ENCODE assay signal across 29 mouse cellular contexts in the genomic region with DNA sequence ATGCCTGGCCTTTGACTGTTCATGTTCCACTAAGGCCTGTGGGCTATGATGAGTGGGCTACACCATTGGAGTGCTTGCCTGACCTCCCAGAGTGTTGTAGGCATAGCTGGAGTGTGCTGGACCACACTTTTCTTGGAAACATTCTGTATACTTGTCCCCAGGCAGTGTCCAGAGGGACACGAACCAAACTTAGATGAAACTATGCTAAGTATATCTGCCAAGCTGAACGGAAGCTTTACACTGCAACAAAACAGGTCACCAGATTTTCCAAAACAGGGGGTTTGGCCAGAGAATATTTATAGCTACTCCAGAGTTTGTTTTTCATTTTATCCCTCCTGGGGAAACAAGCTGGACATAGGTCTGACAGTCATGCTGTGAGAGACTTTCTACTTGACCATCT. TPM values are rescaled to one million over a fixed set of nuclear protein-coding genes. Genes with fewer than 3 reads are reported as not detected.
DNase-seq lines count a peak whose midpoint lies in the region; ATAC-seq and TF ChIP-seq lines count a peak whose summit lies in the region.
"Had no signal": no experiment of that assay in that cellular context is flagged by ENCODE, and none has a peak within 500 bp of the region (broad histone marks: within the 10 kb centered on the region; RNA-seq: fewer than 3 reads in every experiment).

No protein-coding gene starts in this region.

- no peaks in the 10 kb centered on the region for H3K27me3 ChIP-seq in heart, embryonic 15.5 days
- no peaks in the 10 kb centered on the region for H3K27me3 ChIP-seq in heart, embryonic 11.5 days (ENCODE audit: control insufficient read depth, insufficient read depth, low read length)
- H3K27me3 ChIP-seq in kidney, postnatal 0 days (ENCODE audit: insufficient read depth, low read length), result no peaks in the 10 kb centered on the region
- H3K27me3 ChIP-seq in myocyte (ENCODE audit: control insufficient read depth, insufficient read depth, insufficient read length), result no peaks in the 10 kb centered on the region
- H3K27me3 ChIP-seq: embryonic facial prominence, embryonic 12.5 days; forebrain, embryonic 15.5 days; limb, embryonic 12.5 days; lung, embryonic 15.5 days; megakaryocyte, embryonic 14.5 days; midbrain, embryonic 12.5 days; neural tube, embryonic 13.5 days; Patski; stomach, embryonic 15.5 days had no signal

- 33% methylated on average over 2 of the region's 2 CpGs for WGBS in heart, embryonic 15.5 days
- WGBS in heart, embryonic 11.5 days (ENCODE audit: insufficient replicate concordance), result 63% methylated on average over 2 of the region's 2 CpGs
- WGBS in kidney, postnatal 0 days, result 37% methylated on average over 2 of the region's 2 CpGs

- peaks cover 10% of the 10 kb centered on the region for H3K36me3 ChIP-seq in heart, embryonic 15.5 days
- no peaks in the 10 kb centered on the region for H3K36me3 ChIP-seq in heart, embryonic 11.5 days (ENCODE audit: control insufficient read depth, insufficient read depth, low read length)
- H3K36me3 ChIP-seq in kidney, postnatal 0 days (ENCODE audit: insufficient read depth, low read length), result no peaks in the 10 kb centered on the region
- H3K36me3 ChIP-seq in myocyte (ENCODE audit: control insufficient read depth, insufficient read depth), result peaks cover 22% of the 10 kb centered on the region
- H3K36me3 ChIP-seq: forebrain, embryonic 15.5 days; neural tube, embryonic 13.5 days; stomach, embryonic 15.5 days had no signal

- peaks cover 81% of the 10 kb centered on the region for H3K4me1 ChIP-seq in heart, embryonic 15.5 days (replicated peaks)
- H3K4me1 ChIP-seq in heart, embryonic 11.5 days (ENCODE audit: control insufficient read depth, insufficient read depth, low read length), result peaks cover 52% of the 10 kb centered on the region
- peaks cover 35% of the 10 kb centered on the region for H3K4me1 ChIP-seq in kidney, postnatal 0 days (replicated peaks; ENCODE audit: insufficient read depth, low read length)

- no peak for TF ChIP-seq POLR2A in myocyte (IDR thresholded peaks at IDR 0.05; ENCODE audit: insufficient read length, low read depth)

- peaks cover 93% of the 10 kb centered on the region for H3K79me2 ChIP-seq in myocyte (ENCODE audit: control insufficient read depth, insufficient read depth)

- H3K9me3 ChIP-seq in heart, embryonic 15.5 days (replicated peaks), result no peaks in the 10 kb centered on the region
- no peaks in the 10 kb centered on the region for H3K9me3 ChIP-seq in heart, embryonic 11.5 days (replicated peaks; ENCODE audit: control insufficient read depth, low read length)
- no peaks in the 10 kb centered on the region for H3K9me3 ChIP-seq in kidney, postnatal 0 days (replicated peaks; ENCODE audit: low read length)
- H3K9me3 ChIP-seq: embryonic facial prominence, embryonic 12.5 days; forebrain, embryonic 10.5 days; forebrain, embryonic 15.5 days; limb, embryonic 12.5 days; lung, embryonic 15.5 days; megakaryocyte, embryonic 14.5 days; midbrain, embryonic 12.5 days; neural tube, embryonic 13.5 days; stomach, embryonic 15.5 days had no signal

- H3K4me2 ChIP-seq in heart, embryonic 15.5 days, result no peak overlapping the region
- no peak overlapping the region for H3K4me2 ChIP-seq in heart, embryonic 11.5 days
- H3K4me2 ChIP-seq in kidney, postnatal 0 days (ENCODE audit: low read length), result no peak overlapping the region
- H3K4me2 ChIP-seq in myocyte (ENCODE audit: low read depth), result peak overlapping the region; percentile 50
- H3K4me2 ChIP-seq: embryonic facial prominence, embryonic 12.5 days; forebrain, embryonic 15.5 days; hindbrain, embryonic 14.5 days; limb, embryonic 12.5 days; liver, embryonic 11.5 days; lung, embryonic 15.5 days; midbrain, embryonic 12.5 days; neural tube, embryonic 13.5 days; stomach, embryonic 15.5 days had no signal

- no peak overlapping the region for H3K4me3 ChIP-seq in heart, embryonic 15.5 days
- H3K4me3 ChIP-seq in heart, embryonic 11.5 days (ENCODE audit: low read depth, low read length), result no peak overlapping the region
- H3K4me3 ChIP-seq in kidney, postnatal 0 days (replicated peaks; ENCODE audit: low read depth, low read length), result no peak overlapping the region
- no peak overlapping the region for H3K4me3 ChIP-seq in myocyte
- H3K4me3 ChIP-seq: embryonic facial prominence, embryonic 12.5 days; forebrain, embryonic 10.5 days; forebrain, embryonic 15.5 days; limb, embryonic 12.5 days; lung, embryonic 15.5 days; midbrain, embryonic 12.5 days; neural tube, embryonic 13.5 days; stomach, embryonic 15.5 days had no signal

- H3ac ChIP-seq in myocyte (ENCODE audit: control insufficient read depth, insufficient read length), result no peak overlapping the region

- peak overlapping the region; percentile 14; the same call in 1 of the 2 replicates for H3K27ac ChIP-seq in heart, embryonic 15.5 days
- H3K27ac ChIP-seq in heart, embryonic 11.5 days (ENCODE audit: low read depth, low read length), result no peak overlapping the region
- H3K27ac ChIP-seq in kidney, postnatal 0 days, result peak overlapping the region; percentile 72; the same call in 1 of the 2 replicates
- H3K27ac ChIP-seq: embryonic facial prominence, embryonic 12.5 days; forebrain, embryonic 10.5 days; forebrain, embryonic 15.5 days; hindbrain, embryonic 14.5 days; limb, embryonic 12.5 days; lung, embryonic 15.5 days; midbrain, embryonic 12.5 days; neural tube, embryonic 13.5 days; stomach, embryonic 15.5 days had no signal

- ATAC-seq in heart, embryonic 15.5 days (replicated peaks; ENCODE audit: insufficient number of reproducible peaks, insufficient read depth, low FRiP score, low read depth), result no peak
- no peak for ATAC-seq in heart, embryonic 11.5 days (replicated peaks; ENCODE audit: insufficient number of reproducible peaks, low FRiP score, low TSS enrichment)
- no peak for ATAC-seq in kidney, postnatal 0 days (replicated peaks; ENCODE audit: low FRiP score, low read depth)
- ATAC-seq: forebrain, embryonic 15.5 days; intestine, postnatal 0 days had no signal

- no peak for TF ChIP-seq CTCF in kidney, postnatal 0 days (IDR thresholded peaks at IDR 0.05; ENCODE audit: low read depth)

- DNase-seq in heart, adult 11 months, result peak; percentile 93
- DNase-seq in heart, postnatal 10 days, result no peak
- no peak for DNase-seq in kidney, postnatal 0 days (ENCODE audit: low spot score)
- no peak for DNase-seq in kidney, postnatal 14 days
- no peak for DNase-seq in left cerebral cortex, adult 9 months (ENCODE audit: low spot score in 2 of 2)
- DNase-seq: adrenal gland, postnatal 10 days; cerebellum, adult 8-10 months; cerebellum, postnatal 25 days; layer of hippocampus, adult 9-11 months; lung, postnatal 4 days; right cerebral cortex, postnatal 4 days; thymus, adult 18-20 months; thymus, postnatal 25 days had no signal

- H3K9ac ChIP-seq in heart, embryonic 15.5 days, result no peak overlapping the region
- no peak overlapping the region for H3K9ac ChIP-seq in heart, embryonic 11.5 days (ENCODE audit: low read depth, low read length)
- no peak overlapping the region for H3K9ac ChIP-seq in kidney, postnatal 0 days (ENCODE audit: low read depth, low read length)
- H3K9ac ChIP-seq: embryonic facial prominence, embryonic 12.5 days; forebrain, embryonic 15.5 days; hindbrain, embryonic 14.5 days; limb, embryonic 12.5 days; lung, embryonic 15.5 days; midbrain, embryonic 12.5 days; neural tube, embryonic 13.5 days; stomach, embryonic 15.5 days had no signal

- intact Hi-C loops in heart, postnatal 10 days (cut with DNase I), result no loop called here

TF ChIP-seq in myocyte, 11 proteins besides CTCF, POLR2A, EP300 and RAD21:
- TF ChIP-seq MYOG (IDR thresholded peaks at IDR 0.05; ENCODE audit: control insufficient read depth in 1 of 3, insufficient read depth in 1 of 3, insufficient read length in 2 of 3, low read depth in 2 of 3), result no peak
- no peak for TF ChIP-seq USF1 (IDR thresholded peaks at IDR 0.05; ENCODE audit: low read depth)
- TF ChIP-seq REST (IDR thresholded peaks at IDR 0.05; ENCODE audit: insufficient read depth, insufficient read length), result no peak
- no peak for TF ChIP-seq E2F4 (IDR thresholded peaks at IDR 0.05; ENCODE audit: insufficient read depth)
- no peak for TF ChIP-seq TCF12 (IDR thresholded peaks at IDR 0.05; ENCODE audit: insufficient read depth, poor library complexity, severe bottlenecking)
- no peak for TF ChIP-seq POLR2AphosphoS2 (IDR thresholded peaks at IDR 0.05; ENCODE audit: insufficient read length, low read depth)
- TF ChIP-seq MYOD1 (IDR thresholded peaks at IDR 0.05; ENCODE audit: control insufficient read depth in 1 of 3, insufficient read length in 2 of 3, low read depth in 2 of 3), result no peak
- TF ChIP-seq SRF (IDR thresholded peaks at IDR 0.05; ENCODE audit: control insufficient read depth, insufficient read length, low read depth), result no peak
- no peak for TF ChIP-seq TCF3 (IDR thresholded peaks at IDR 0.05; ENCODE audit: insufficient read length, low read depth)
- no peak for TF ChIP-seq CEBPB (IDR thresholded peaks at IDR 0.05; ENCODE audit: insufficient read depth, poor library complexity, severe bottlenecking)
- no peak for TF ChIP-seq MAX (IDR thresholded peaks at IDR 0.05; ENCODE audit: low read depth)
TF ChIP-seq in myocyte: peak in this region for 0.

RNA-seq across cellular contexts. Expression of gene Limd1, which starts 10.6 kb away (rescaled TPM):
- total RNA-seq in heart, postnatal 10 days (2021), result 10 to 100 TPM; 49.6 to 53.5 TPM
- 50.3 and 56.1 TPM in 2 replicates for polyA plus RNA-seq in heart, embryonic 15.5 days (2015; fragmentation: Nextera tagmentation; extraction: Ambion mirVana)
- 30.9 and 32.4 TPM in 2 replicates for polyA plus RNA-seq in heart, embryonic 11.5 days (2014; fragmentation: Nextera tagmentation; extraction: Ambion mirVana)
- 43.3 and 44.0 TPM in 2 replicates for polyA plus RNA-seq in kidney, postnatal 0 days (2015; fragmentation: Nextera tagmentation; extraction: Ambion mirVana)
- 23.5 TPM for polyA plus RNA-seq in myocyte (2012; fragmentation: generic; extraction: Trizol)

RNA-seq across cellular contexts. Expression of gene Sacm1l, which starts 40.5 kb away (rescaled TPM):
- 10 to 100 TPM; 43.5 to 45.3 TPM for total RNA-seq in heart, postnatal 10 days (2021)
- 43.9 and 45.3 TPM in 2 replicates for polyA plus RNA-seq in heart, embryonic 15.5 days (2015; fragmentation: Nextera tagmentation; extraction: Ambion mirVana)
- polyA plus RNA-seq in heart, embryonic 11.5 days (2014; fragmentation: Nextera tagmentation; extraction: Ambion mirVana), result 38.1 and 50.2 TPM in 2 replicates
- polyA plus RNA-seq in kidney, postnatal 0 days (2015; fragmentation: Nextera tagmentation; extraction: Ambion mirVana), result 55.2 and 59.5 TPM in 2 replicates
- polyA plus RNA-seq in myocyte (2012; fragmentation: generic; extraction: Trizol), result 11.0 TPM
